Mouse (Mus musculus): ENCODE data around the gene Idua. TPM values are rescaled to one million over a fixed set of nuclear protein-coding genes. Genes with fewer than 3 reads are reported as not detected.
A peak's percentile ranks its signal among the peaks of the same experiment; 100 is the strongest.

Gene Idua
- total and polyA plus RNA-seq, 3 experiments = 2.3 to 10.6 (median 5.8) TPM

DNA sequence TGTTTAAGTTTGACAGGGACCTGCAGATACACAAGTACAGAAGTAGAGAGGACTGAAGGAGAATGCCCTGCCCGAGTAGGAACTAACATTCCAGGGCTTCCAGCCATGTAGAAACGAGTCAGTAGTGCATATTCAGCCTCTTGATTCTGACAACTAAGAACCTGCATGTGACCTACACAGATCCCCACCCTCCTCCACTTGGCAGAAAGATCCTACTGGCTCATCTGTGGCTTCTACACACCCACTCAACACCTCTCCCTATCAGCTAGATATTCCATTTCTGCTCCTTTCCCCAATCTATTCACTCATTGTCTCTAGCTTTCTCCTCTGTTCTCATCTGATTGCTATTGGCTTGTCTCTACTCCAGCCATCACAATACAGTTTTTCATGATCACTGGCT is 38.3 kb upstream of the Idua start:
- no peak overlapping the region for H3K4me3 ChIP-seq (replicated peaks in 1 of 3; ENCODE audit: low read depth in 2 of 3, low read length in 2 of 3, poor library complexity in 1 of 3)
- dilution Hi-C loops (cut with MboI; ENCODE audit: extremely low pct_ligation_motif_present, extremely low pct_unique_long_range_greater_than_20kb, low sequenced_read_pairs) (no loop called here), in situ Hi-C loops (cut with MboI; ENCODE audit: low pct_ligation_motif_present, low pct_unique_long_range_greater_than_20kb, low sequenced_read_pairs) (no loop called here)
- no peaks in the 10 kb centered on the region for H3K9me3 ChIP-seq (replicated peaks; ENCODE audit: low read length)
- no peak overlapping the region for H3K9ac ChIP-seq (ENCODE audit: insufficient read depth, low read depth)
- no peak for DNase-seq (ENCODE audit: extremely low read depth)
- H3K4me1 ChIP-seq (ENCODE audit: control insufficient read depth in 1 of 2, insufficient read depth in 2 of 2) = peaks cover 0 to 9% of the 10 kb centered on the region in 2 experiments; a peak in 2 of 4 replicates
- peaks cover 23% of the 10 kb centered on the region for H3K79me2 ChIP-seq (replicated peaks; ENCODE audit: control insufficient read depth, extremely low read depth, insufficient read depth, poor library complexity, severe bottlenecking)
- TF ChIP-seq PAX5 (IDR thresholded peaks at IDR 0.05; ENCODE audit: low read length) = no peak
- TF ChIP-seq HCFC1 (IDR thresholded peaks at IDR 0.05; ENCODE audit: low read depth, low read length) = no peak
- TF ChIP-seq NELFE (IDR thresholded peaks at IDR 0.05; ENCODE audit: low read depth, low read length) = no peak
- no peak for TF ChIP-seq POLR2AphosphoS2 (IDR thresholded peaks at IDR 0.05; ENCODE audit: low read depth, low read length)
- H3K4me2 ChIP-seq (ENCODE audit: insufficient read depth, low read depth, poor library complexity, severe bottlenecking) = no peak overlapping the region
- no peak overlapping the region for H3K27ac ChIP-seq (ENCODE audit: insufficient read depth, low read depth)
- peaks cover 56 to 83% of the 10 kb centered on the region in 2 experiments for H3K36me3 ChIP-seq (replicated peaks in 1 of 2; ENCODE audit: control insufficient read depth in 1 of 2, insufficient read depth in 1 of 2, low read length in 1 of 2)
- H3K27me3 ChIP-seq (replicated peaks) = no peaks in the 10 kb centered on the region

DNA sequence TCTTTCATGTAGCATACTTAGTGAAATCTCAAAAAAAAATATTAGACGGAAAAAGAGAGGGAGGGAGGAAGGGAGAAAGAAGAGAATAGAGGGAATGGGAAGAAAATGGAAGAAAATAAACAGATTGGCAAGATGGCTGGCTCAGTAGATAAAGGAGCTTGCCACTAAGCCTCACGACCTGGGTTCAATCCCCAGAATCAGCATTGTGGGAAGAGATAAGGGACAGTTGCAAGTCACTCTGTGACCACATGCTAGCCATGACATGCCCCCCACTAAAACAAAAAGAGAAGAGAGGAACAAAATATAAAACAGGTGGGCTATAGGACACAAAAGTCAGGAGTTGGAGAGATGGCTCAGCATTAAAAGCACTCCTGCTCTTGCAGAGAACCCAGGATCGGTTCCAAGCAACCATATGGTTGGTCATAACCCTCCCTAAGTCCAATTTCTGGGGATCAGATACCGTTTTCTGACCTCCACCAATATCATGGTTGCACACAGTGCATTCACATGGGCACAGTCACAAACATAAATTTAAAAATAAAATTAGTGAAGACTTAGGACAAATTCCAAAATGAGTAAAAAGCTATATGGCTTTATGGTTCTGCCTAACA is 34.0 kb upstream of the Idua start:
- H3K4me1 ChIP-seq (ENCODE audit: control insufficient read depth in 1 of 2, insufficient read depth in 2 of 2) = peaks cover 10 to 30% of the 10 kb centered on the region in 2 experiments; a peak in 3 of 4 replicates
- no peak overlapping the region for H3K4me2 ChIP-seq (ENCODE audit: insufficient read depth, low read depth, poor library complexity, severe bottlenecking)
- H3K79me2 ChIP-seq (replicated peaks; ENCODE audit: control insufficient read depth, extremely low read depth, insufficient read depth, poor library complexity, severe bottlenecking) = peaks cover 43% of the 10 kb centered on the region
- H3K9me3 ChIP-seq (replicated peaks; ENCODE audit: low read length) = no peaks in the 10 kb centered on the region
- H3K4me3 ChIP-seq (replicated peaks in 1 of 3; ENCODE audit: low read depth in 2 of 3, low read length in 2 of 3, poor library complexity in 1 of 3) = no peak overlapping the region
- dilution Hi-C loops (cut with MboI; ENCODE audit: extremely low pct_ligation_motif_present, extremely low pct_unique_long_range_greater_than_20kb, low sequenced_read_pairs) (no loop called here), in situ Hi-C loops (cut with MboI; ENCODE audit: low pct_ligation_motif_present, low pct_unique_long_range_greater_than_20kb, low sequenced_read_pairs) (no loop called here)
- peak overlapping the region; percentile 9; the same call in 1 of the 2 replicates for H3K9ac ChIP-seq (ENCODE audit: insufficient read depth, low read depth)
- TF ChIP-seq POLR2A (IDR thresholded peaks at IDR 0.05; ENCODE audit: low read depth, low read length) = no peak
- no peak for TF ChIP-seq UBTF (IDR thresholded peaks at IDR 0.05; ENCODE audit: low read depth, low read length)
- TF ChIP-seq MAFK (IDR thresholded peaks at IDR 0.05; ENCODE audit: insufficient replicate concordance, low read length) = no peak
- H3K27ac ChIP-seq (ENCODE audit: insufficient read depth, low read depth) = no peak overlapping the region
- DNase-seq (ENCODE audit: extremely low read depth) = no peak
- no peaks in the 10 kb centered on the region for H3K27me3 ChIP-seq (replicated peaks)
- H3K36me3 ChIP-seq (replicated peaks in 1 of 2; ENCODE audit: control insufficient read depth in 1 of 2, insufficient read depth in 1 of 2, low read length in 1 of 2) = peaks cover 33 to 48% of the 10 kb centered on the region in 2 experiments

DNA sequence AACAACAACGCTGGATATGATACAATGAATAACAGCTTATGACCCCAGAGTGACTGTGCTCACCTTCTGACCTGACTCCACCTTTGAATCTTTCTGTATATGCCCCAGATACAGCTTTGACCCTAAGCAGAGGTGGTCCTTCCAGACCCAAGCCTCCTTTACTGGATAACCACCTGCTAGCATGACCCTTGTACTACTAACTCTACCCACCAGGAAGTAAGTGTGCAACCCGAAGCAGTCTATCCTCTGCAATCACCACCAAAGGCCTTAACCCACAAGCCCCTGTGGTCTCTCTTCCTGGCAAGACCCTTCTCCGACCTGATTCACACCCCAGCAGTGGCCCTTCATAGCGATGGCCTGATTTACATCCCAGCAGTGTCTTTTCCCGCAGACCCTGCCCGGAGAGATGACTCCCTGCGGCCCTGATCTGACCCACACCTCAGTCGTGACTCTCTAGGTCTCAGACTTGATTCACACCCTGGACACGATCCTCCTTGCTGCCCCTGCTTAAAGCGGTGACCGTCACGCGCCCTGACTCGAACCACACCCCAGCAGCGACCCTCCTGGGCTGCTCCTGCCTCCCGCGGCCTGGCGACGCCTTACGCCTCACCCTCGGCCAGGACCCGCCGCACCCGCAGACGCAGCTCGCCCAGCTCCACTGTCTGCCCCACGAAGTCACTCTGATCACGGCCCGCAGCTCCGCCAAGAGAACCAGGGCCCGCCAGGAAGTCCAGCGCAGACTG is 31.1 kb upstream of the Idua start:
- Histone ChIP-seq H3K36me3 (replicated peaks in 1 of 2; ENCODE audit: control insufficient read depth in 1 of 2, insufficient read depth in 1 of 2, low read length in 1 of 2) (peaks cover 7 to 19% of the 10 kb centered on the region in 2 experiments), H3K4me3 (replicated peaks in 1 of 3; ENCODE audit: low read depth in 2 of 3, low read length in 2 of 3, poor library complexity in 1 of 3) (peak overlapping the region; percentile 85 to 98 (median 94)), H3K79me2 (replicated peaks; ENCODE audit: control insufficient read depth, extremely low read depth, insufficient read depth, poor library complexity, severe bottlenecking) (peaks cover 39% of the 10 kb centered on the region), H3K9me3 (replicated peaks; ENCODE audit: low read length) (no peaks in the 10 kb centered on the region), H3K27ac (ENCODE audit: insufficient read depth, low read depth) (peak overlapping the region; percentile 32), H3K27me3 (replicated peaks) (no peaks in the 10 kb centered on the region), H3K4me1 (ENCODE audit: control insufficient read depth in 1 of 2, insufficient read depth in 2 of 2) (peaks cover 10 to 33% of the 10 kb centered on the region in 2 experiments; a peak in 3 of 4 replicates), H3K9ac (ENCODE audit: insufficient read depth, low read depth) (peak overlapping the region; percentile 92), H3K4me2 (ENCODE audit: insufficient read depth, low read depth, poor library complexity, severe bottlenecking) (peak overlapping the region; percentile 33; the same call in 1 of the 2 replicates)
- DNase-seq (ENCODE audit: extremely low read depth) = peak; percentile 38
- in situ Hi-C loops (cut with MboI; ENCODE audit: low pct_ligation_motif_present, low pct_unique_long_range_greater_than_20kb, low sequenced_read_pairs) (no loop called here), dilution Hi-C loops (cut with MboI; ENCODE audit: extremely low pct_ligation_motif_present, extremely low pct_unique_long_range_greater_than_20kb, low sequenced_read_pairs) (no loop called here)
- no peak for TF ChIP-seq KAT2A (IDR thresholded peaks at IDR 0.05; ENCODE audit: insufficient replicate concordance, low read length)
- no peak for TF ChIP-seq PAX5 (IDR thresholded peaks at IDR 0.05; ENCODE audit: low read length)
- TF ChIP-seq ZNF384 (IDR thresholded peaks at IDR 0.05; ENCODE audit: low read depth, low read length) = no peak
- no peak for TF ChIP-seq MXI1 (IDR thresholded peaks at IDR 0.05; ENCODE audit: low read depth, low read length)
- no peak for TF ChIP-seq MAX (IDR thresholded peaks at IDR 0.05; ENCODE audit: low read length)
- 0 out of 2 replicates have a peak, but pooled peaks have one; percentile 22 for TF ChIP-seq MYC (IDR thresholded peaks at IDR 0.05; ENCODE audit: low read depth, low read length)
